ENCODE assay signal across 22 mouse cellular contexts in the genomic region with DNA sequence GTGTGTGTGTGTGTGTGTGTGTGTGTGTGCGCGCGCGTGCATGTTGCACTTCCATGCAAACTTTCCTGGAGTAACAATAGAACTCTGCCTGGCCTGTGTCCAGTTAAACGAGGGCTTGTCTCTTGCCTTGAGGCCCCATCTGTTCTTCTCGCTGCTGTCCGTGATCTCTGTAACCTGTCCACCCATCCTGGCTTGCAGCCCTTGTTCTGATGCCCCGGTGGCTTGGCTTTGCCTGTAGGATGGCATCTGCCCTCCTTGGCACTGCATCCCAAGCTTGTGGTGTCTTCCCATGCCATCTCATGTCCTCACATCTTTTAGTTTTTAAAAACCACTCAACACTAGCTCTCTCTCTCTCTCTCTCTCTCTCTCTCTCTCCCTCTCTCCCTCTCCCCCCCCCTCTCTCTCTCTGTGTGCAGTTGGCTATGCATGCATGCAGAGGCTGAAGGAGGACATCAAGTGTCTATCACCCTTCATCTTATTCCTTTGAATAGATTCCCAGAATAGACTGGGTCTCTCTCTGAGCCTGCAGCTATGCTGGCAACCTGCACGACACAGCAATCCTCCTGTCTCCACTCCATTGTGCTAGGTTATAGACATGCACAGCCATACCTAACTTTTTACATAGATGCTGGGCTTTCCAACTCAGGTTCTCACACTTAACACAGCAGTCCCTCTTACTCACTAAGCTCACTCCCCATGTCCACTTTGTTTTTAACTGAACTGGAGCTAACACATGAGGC. TPM values are rescaled to one million over a fixed set of nuclear protein-coding genes. Genes with fewer than 3 reads are reported as not detected.
DNase-seq lines count a peak whose midpoint lies in the region; ATAC-seq and TF ChIP-seq lines count a peak whose summit lies in the region.
"Had no signal": no experiment of that assay in that cellular context is flagged by ENCODE, and none has a peak within 500 bp of the region (broad histone marks: within the 10 kb centered on the region; RNA-seq: fewer than 3 reads in every experiment).

No protein-coding gene starts in this region.

- no peaks in the 10 kb centered on the region for H3K4me1 ChIP-seq in midbrain, postnatal 0 days (ENCODE audit: insufficient read depth, low read length)
- no peaks in the 10 kb centered on the region for H3K4me1 ChIP-seq in midbrain, embryonic 13.5 days (replicated peaks)
- no peaks in the 10 kb centered on the region for H3K4me1 ChIP-seq in forebrain, embryonic 12.5 days
- no peaks in the 10 kb centered on the region for H3K4me1 ChIP-seq in kidney, adult 2 months (ENCODE audit: control insufficient read depth, insufficient read depth, low read length)
- H3K4me1 ChIP-seq: embryonic facial prominence, embryonic 15.5 days; forebrain, embryonic 13.5 days had no signal

- H3K9me3 ChIP-seq in midbrain, postnatal 0 days (ENCODE audit: low read length) = no peaks in the 10 kb centered on the region
- H3K9me3 ChIP-seq in midbrain, embryonic 13.5 days = no peaks in the 10 kb centered on the region
- H3K9me3 ChIP-seq in forebrain, embryonic 12.5 days = no peaks in the 10 kb centered on the region
- H3K9me3 ChIP-seq: embryonic facial prominence, embryonic 15.5 days; forebrain, embryonic 13.5 days; heart, embryonic 13.5 days; kidney, embryonic 15.5 days had no signal

- DNase-seq in midbrain, postnatal 0 days (ENCODE audit: low spot score) = peak; percentile 4
- peak; percentile 69 to 78 for DNase-seq in cerebellum, adult 18-20 months
- peak; percentile 89 for DNase-seq in cerebellum, adult 9-11 months
- DNase-seq in cerebellum, postnatal 36 days = peak; percentile 82 to 84
- DNase-seq in gastrocnemius, postnatal 14 days = no peak
- DNase-seq in kidney, adult 2 months = no peak
- DNase-seq: adrenal gland, adult 2 months; adrenal gland, postnatal 36 days; embryo, embryonic 11 days; forebrain, postnatal 0 days; gastrocnemius, postnatal 25 days; heart, postnatal 36 days; kidney, adult 18-20 months had no signal

- intact Hi-C loops in gastrocnemius, postnatal 14 days (cut with DNase I; ENCODE audit: low total_unique reads) = no loop called here

- no peak overlapping the region for H3K4me2 ChIP-seq in midbrain, postnatal 0 days (ENCODE audit: low read depth, low read length, poor library complexity, severe bottlenecking)
- H3K4me2 ChIP-seq in midbrain, embryonic 13.5 days (replicated peaks) = no peak overlapping the region
- H3K4me2 ChIP-seq in forebrain, embryonic 12.5 days = no peak overlapping the region
- H3K4me2 ChIP-seq: embryonic facial prominence, embryonic 15.5 days; forebrain, embryonic 13.5 days; heart, embryonic 13.5 days; kidney, embryonic 15.5 days had no signal

- H3K4me3 ChIP-seq in midbrain, postnatal 0 days (ENCODE audit: low read depth, low read length) = no peak overlapping the region
- H3K4me3 ChIP-seq in midbrain, embryonic 13.5 days (replicated peaks) = no peak overlapping the region
- no peak overlapping the region for H3K4me3 ChIP-seq in forebrain, embryonic 12.5 days (replicated peaks)
- H3K4me3 ChIP-seq in kidney, adult 2 months (ENCODE audit: insufficient read depth, low read depth, low read length) = no peak overlapping the region
- H3K4me3 ChIP-seq: embryonic facial prominence, embryonic 15.5 days; forebrain, embryonic 13.5 days; heart, embryonic 13.5 days; kidney, embryonic 15.5 days had no signal

- H3K27ac ChIP-seq in midbrain, postnatal 0 days (ENCODE audit: low read depth, low read length) = no peak overlapping the region
- no peak overlapping the region for H3K27ac ChIP-seq in midbrain, embryonic 13.5 days
- H3K27ac ChIP-seq in forebrain, embryonic 12.5 days = no peak overlapping the region
- H3K27ac ChIP-seq in kidney, adult 2 months (ENCODE audit: insufficient read depth, low read depth, low read length) = no peak overlapping the region
- H3K27ac ChIP-seq: embryonic facial prominence, embryonic 15.5 days; forebrain, embryonic 13.5 days; heart, embryonic 13.5 days; kidney, embryonic 15.5 days had no signal

- TF ChIP-seq CTCF in midbrain, postnatal 0 days (IDR thresholded peaks at IDR 0.05) = no peak
- no peak for TF ChIP-seq CTCF in kidney, adult 2 months (conservative IDR thresholded peaks at IDR 0.05; ENCODE audit: insufficient read depth, insufficient read length, low read depth, low read length)

- WGBS in midbrain, postnatal 0 days = 86% methylated on average over 9 of the region's 9 CpGs
- WGBS in midbrain, embryonic 13.5 days = 92% methylated on average over 9 of the region's 9 CpGs
- WGBS in forebrain, embryonic 12.5 days = 92% methylated on average over 9 of the region's 9 CpGs
- 89% methylated on average over 9 of the region's 9 CpGs for WGBS in kidney, adult 2 months

- no peak for TF ChIP-seq POLR2A in kidney, adult 2 months (IDR thresholded peaks at IDR 0.05; ENCODE audit: low read depth, low read length)

- ATAC-seq in midbrain, postnatal 0 days (ENCODE audit: low FRiP score) = no peak
- no peak for ATAC-seq in midbrain, embryonic 13.5 days
- no peak for ATAC-seq in forebrain, embryonic 12.5 days (ENCODE audit: low FRiP score)
- ATAC-seq: forebrain, embryonic 13.5 days; forebrain, postnatal 0 days; hindbrain, embryonic 16.5 days had no signal

- H3K36me3 ChIP-seq in midbrain, postnatal 0 days (ENCODE audit: insufficient read depth, low read length) = no peaks in the 10 kb centered on the region
- H3K36me3 ChIP-seq in midbrain, embryonic 13.5 days = no peaks in the 10 kb centered on the region
- no peaks in the 10 kb centered on the region for H3K36me3 ChIP-seq in forebrain, embryonic 12.5 days (replicated peaks)
- H3K36me3 ChIP-seq in kidney, adult 2 months (ENCODE audit: control insufficient read depth, insufficient read depth, low read length) = no peaks in the 10 kb centered on the region
- H3K36me3 ChIP-seq: embryonic facial prominence, embryonic 15.5 days; heart, embryonic 13.5 days; kidney, embryonic 15.5 days had no signal

- H3K27me3 ChIP-seq in midbrain, postnatal 0 days (ENCODE audit: insufficient read depth, low read length) = no peaks in the 10 kb centered on the region
- H3K27me3 ChIP-seq in midbrain, embryonic 13.5 days = no peaks in the 10 kb centered on the region
- H3K27me3 ChIP-seq in forebrain, embryonic 12.5 days = no peaks in the 10 kb centered on the region
- no peaks in the 10 kb centered on the region for H3K27me3 ChIP-seq in kidney, adult 2 months (replicated peaks; ENCODE audit: control insufficient read depth, insufficient read depth, low read length)
- H3K27me3 ChIP-seq: CH12.LX; embryonic facial prominence, embryonic 15.5 days; forebrain, embryonic 13.5 days; kidney, embryonic 15.5 days had no signal

- no peak overlapping the region for H3K9ac ChIP-seq in midbrain, postnatal 0 days (replicated peaks; ENCODE audit: low read length, poor library complexity, severe bottlenecking)
- no peak overlapping the region for H3K9ac ChIP-seq in midbrain, embryonic 13.5 days (replicated peaks)
- H3K9ac ChIP-seq in forebrain, embryonic 12.5 days = no peak overlapping the region
- H3K9ac ChIP-seq: embryonic facial prominence, embryonic 15.5 days; forebrain, embryonic 13.5 days; forebrain, postnatal 0 days; heart, embryonic 13.5 days; kidney, embryonic 15.5 days had no signal

RNA-seq across cellular contexts. Expression of a gene that starts 14.9 kb away (rescaled TPM):
- total RNA-seq in midbrain, postnatal 0 days (2014; rRNA removed) = 0.19 TPM in 1 of 2 replicates, not detected in the other
- polyA plus RNA-seq in midbrain, postnatal 0 days (2015; fragmentation: Nextera tagmentation; extraction: Ambion mirVana) = 0.09 and 0.28 TPM in 2 replicates
- 0.07 TPM in 1 of 2 replicates, not detected in the other for polyA plus RNA-seq in midbrain, embryonic 13.5 days (2015; fragmentation: Nextera tagmentation; extraction: Ambion mirVana)
- polyA plus RNA-seq in forebrain, embryonic 12.5 days (2016; fragmentation: Nextera tagmentation; extraction: Ambion mirVana) = 0.04 TPM in 1 of 2 replicates, not detected in the other
- total RNA-seq in gastrocnemius, postnatal 14 days (2021) = under 1 TPM; 0.07 to 0.08 TPM
- 0.64 and 2.4 TPM in 2 replicates for polyA plus RNA-seq in kidney, adult 2 months (2012; rRNA removed)
- total RNA-seq: forebrain, postnatal 0 days; granulocyte monocyte progenitor cell, adult 5-6 weeks had no signal
- polyA plus RNA-seq: forebrain, embryonic 13.5 days; forebrain, postnatal 0 days had no signal

Comparison
In these comparisons a context has a peak if more than half of its experiments do, and no peak if none do; other contexts are left out.
1. DNase-seq: peak in midbrain, postnatal 0 days (single experiment), cerebellum, adult 18-20 months (2 of 2), cerebellum, adult 9-11 months (single experiment) and cerebellum, postnatal 36 days (2 of 2); none in gastrocnemius, postnatal 14 days (single experiment) and kidney, adult 2 months (single experiment).